Mouse (Mus musculus): Measurements from ENCODE around the gene Tenm3.

- no peak for TF ChIP-seq CTCF (IDR thresholded peaks at IDR 0.05; ENCODE audit: extremely low read depth, insufficient read depth, low read length)
- TF ChIP-seq POLR2A (IDR thresholded peaks at IDR 0.05; ENCODE audit: extremely low read depth, insufficient read depth, low read length), result no peak
These were observed 602.7 kb downstream of the Tenm3 start for GRCm38 (mm10) chr8:48240917-48241531.
